Mouse (Mus musculus): ENCODE measurements around the gene Gpr155. TPM values are rescaled to one million over a fixed set of nuclear protein-coding genes. Genes with fewer than 3 reads are reported as not detected.

Gpr155 gene
- 7.6 TPM for polyA plus RNA-seq (2012; fragmentation: generic; extraction: Trizol)

DNA sequence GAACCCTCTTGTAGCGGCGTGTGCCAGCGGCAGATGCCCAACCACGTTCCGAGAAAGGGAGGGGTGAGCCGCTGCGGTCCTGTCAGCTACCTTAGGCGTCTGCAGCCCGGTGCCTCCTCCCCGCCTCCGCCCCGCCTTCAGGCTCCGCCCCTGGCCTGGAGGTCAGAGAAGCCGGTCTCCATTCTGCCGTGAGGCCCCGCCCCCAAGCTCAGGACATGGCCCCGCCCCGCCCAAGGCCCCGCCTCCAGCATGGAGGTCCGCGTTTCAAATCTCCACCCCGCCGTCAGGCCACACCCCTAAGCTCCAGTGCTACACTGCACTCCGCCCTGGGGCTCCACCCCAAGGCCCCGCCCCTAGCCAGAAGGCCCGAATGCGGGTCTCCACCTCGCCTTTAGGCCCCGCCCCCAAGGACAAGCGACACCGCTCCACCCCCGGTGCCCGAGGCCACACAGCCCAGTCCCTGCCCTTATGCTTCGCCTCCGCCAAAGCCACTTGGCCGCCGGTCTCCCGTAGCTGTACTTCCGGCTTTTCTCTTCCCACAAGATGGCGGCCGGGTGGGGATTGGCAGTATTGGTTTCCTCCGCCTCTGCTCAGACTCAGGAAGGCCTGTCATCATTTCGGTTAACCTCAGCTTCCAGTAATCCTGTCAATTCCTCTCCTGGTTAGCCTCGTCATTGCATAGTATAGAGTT is at the start of gene Gpr155:
Gene Gpr155 (minus strand): TSS at position 217 of the 691 bp plus-strand sequence.
- H3K27me3 ChIP-seq (ENCODE audit: control insufficient read depth, insufficient read depth, insufficient read length), result no peaks in the 10 kb centered on the region
- peak within 1 kb of the TSS; percentile 7 for H3ac ChIP-seq (ENCODE audit: control insufficient read depth, insufficient read length)
- no peaks in the 10 kb centered on the region for H3K79me2 ChIP-seq (ENCODE audit: control insufficient read depth, insufficient read depth)
- no peak for TF ChIP-seq CEBPB (IDR thresholded peaks at IDR 0.05; ENCODE audit: insufficient read depth, poor library complexity, severe bottlenecking)
- no peak for TF ChIP-seq SRF (IDR thresholded peaks at IDR 0.05; ENCODE audit: control insufficient read depth, insufficient read length, low read depth)
- peak; percentile 84 for TF ChIP-seq POLR2AphosphoS2 (IDR thresholded peaks at IDR 0.05; ENCODE audit: insufficient read length, low read depth)
- peak; percentile 81 for TF ChIP-seq POLR2A (IDR thresholded peaks at IDR 0.05; ENCODE audit: insufficient read length, low read depth)
- peak in 1 of 3 experiments; percentile 15 for TF ChIP-seq MYOG (IDR thresholded peaks at IDR 0.05; ENCODE audit: control insufficient read depth in 1 of 3, insufficient read depth in 1 of 3, insufficient read length in 2 of 3, low read depth in 2 of 3)
- H3K4me2 ChIP-seq (ENCODE audit: low read depth), result peak within 1 kb of the TSS; percentile 98
- H3K4me3 ChIP-seq, result peak within 1 kb of the TSS; percentile 31
- H3K36me3 ChIP-seq (ENCODE audit: control insufficient read depth, insufficient read depth), result no peaks in the 10 kb centered on the region

- Histone ChIP-seq H3K36me3 (ENCODE audit: control insufficient read depth, insufficient read depth) (peaks cover 31% of the 10 kb centered on the region), H3K79me2 (ENCODE audit: control insufficient read depth, insufficient read depth) (no peaks in the 10 kb centered on the region), H3K27me3 (ENCODE audit: control insufficient read depth, insufficient read depth, insufficient read length) (no peaks in the 10 kb centered on the region), H3K4me3 (no peak overlapping the region), H3ac (ENCODE audit: control insufficient read depth, insufficient read length) (no peak overlapping the region), H3K4me2 (ENCODE audit: low read depth) (no peak overlapping the region)
- TF ChIP-seq SRF (IDR thresholded peaks at IDR 0.05; ENCODE audit: control insufficient read depth, insufficient read length, low read depth) (no peak), REST (IDR thresholded peaks at IDR 0.05; ENCODE audit: insufficient read depth, insufficient read length) (no peak), MYOG (IDR thresholded peaks at IDR 0.05; ENCODE audit: control insufficient read depth in 1 of 3, insufficient read depth in 1 of 3, insufficient read length in 2 of 3, low read depth in 2 of 3) (no peak), TCF3 (IDR thresholded peaks at IDR 0.05; ENCODE audit: insufficient read length, low read depth) (no peak), TCF12 (IDR thresholded peaks at IDR 0.05; ENCODE audit: insufficient read depth, poor library complexity, severe bottlenecking) (no peak), POLR2A (IDR thresholded peaks at IDR 0.05; ENCODE audit: insufficient read length, low read depth) (no peak), MYOD1 (IDR thresholded peaks at IDR 0.05; ENCODE audit: control insufficient read depth in 1 of 3, insufficient read length in 2 of 3, low read depth in 2 of 3) (no peak), E2F4 (IDR thresholded peaks at IDR 0.05; ENCODE audit: insufficient read depth) (no peak), USF1 (IDR thresholded peaks at IDR 0.05; ENCODE audit: low read depth) (no peak), CEBPB (IDR thresholded peaks at IDR 0.05; ENCODE audit: insufficient read depth, poor library complexity, severe bottlenecking) (no peak), MAX (IDR thresholded peaks at IDR 0.05; ENCODE audit: low read depth) (no peak), POLR2AphosphoS2 (IDR thresholded peaks at IDR 0.05; ENCODE audit: insufficient read length, low read depth) (no peak)
Measured at GRCm38 (mm10) chr2:73435847-73436246, 49.5 kb upstream of the Gpr155 start.

GRCm38 (mm10) chr2:73431959-73432396 is 45.6 kb upstream of the Gpr155 start:
- H3K79me2 ChIP-seq (ENCODE audit: control insufficient read depth, insufficient read depth), result no peaks in the 10 kb centered on the region
- no peaks in the 10 kb centered on the region for H3K27me3 ChIP-seq (ENCODE audit: control insufficient read depth, insufficient read depth, insufficient read length)
- TF ChIP-seq TCF12 (IDR thresholded peaks at IDR 0.05; ENCODE audit: insufficient read depth, poor library complexity, severe bottlenecking), result no peak
- no peak for TF ChIP-seq E2F4 (IDR thresholded peaks at IDR 0.05; ENCODE audit: insufficient read depth)
- TF ChIP-seq MYOD1 (IDR thresholded peaks at IDR 0.05; ENCODE audit: control insufficient read depth in 1 of 3, insufficient read length in 2 of 3, low read depth in 2 of 3), result no peak
- TF ChIP-seq SRF (IDR thresholded peaks at IDR 0.05; ENCODE audit: control insufficient read depth, insufficient read length, low read depth), result no peak
- TF ChIP-seq POLR2AphosphoS2 (IDR thresholded peaks at IDR 0.05; ENCODE audit: insufficient read length, low read depth), result no peak
- TF ChIP-seq TCF3 (IDR thresholded peaks at IDR 0.05; ENCODE audit: insufficient read length, low read depth), result no peak
- TF ChIP-seq POLR2A (IDR thresholded peaks at IDR 0.05; ENCODE audit: insufficient read length, low read depth), result no peak
- H3ac ChIP-seq (ENCODE audit: control insufficient read depth, insufficient read length), result no peak overlapping the region
- no peak overlapping the region for H3K4me2 ChIP-seq (ENCODE audit: low read depth)
- H3K4me3 ChIP-seq, result no peak overlapping the region
- peaks cover 23% of the 10 kb centered on the region for H3K36me3 ChIP-seq (ENCODE audit: control insufficient read depth, insufficient read depth)

GRCm38 (mm10) chr2:73428803-73429468 is 42.6 kb upstream of the Gpr155 start:
- Histone ChIP-seq H3K4me2 (ENCODE audit: low read depth) (no peak overlapping the region), H3K36me3 (ENCODE audit: control insufficient read depth, insufficient read depth) (peaks cover 16% of the 10 kb centered on the region), H3K79me2 (ENCODE audit: control insufficient read depth, insufficient read depth) (no peaks in the 10 kb centered on the region), H3K27me3 (ENCODE audit: control insufficient read depth, insufficient read depth, insufficient read length) (no peaks in the 10 kb centered on the region), H3ac (ENCODE audit: control insufficient read depth, insufficient read length) (no peak overlapping the region), H3K4me3 (no peak overlapping the region)
- no peak for TF ChIP-seq MAX (IDR thresholded peaks at IDR 0.05; ENCODE audit: low read depth)
- TF ChIP-seq POLR2AphosphoS2 (IDR thresholded peaks at IDR 0.05; ENCODE audit: insufficient read length, low read depth), result peak; percentile 19
- no peak for TF ChIP-seq MYOG (IDR thresholded peaks at IDR 0.05; ENCODE audit: control insufficient read depth in 1 of 3, insufficient read depth in 1 of 3, insufficient read length in 2 of 3, low read depth in 2 of 3)

- no peak overlapping the region for H3K4me3 ChIP-seq
- TF ChIP-seq TCF3 (IDR thresholded peaks at IDR 0.05; ENCODE audit: insufficient read length, low read depth) (no peak), MAX (IDR thresholded peaks at IDR 0.05; ENCODE audit: low read depth) (no peak), MYOD1 (IDR thresholded peaks at IDR 0.05; ENCODE audit: control insufficient read depth in 1 of 3, insufficient read length in 2 of 3, low read depth in 2 of 3) (no peak), MYOG (IDR thresholded peaks at IDR 0.05; ENCODE audit: control insufficient read depth in 1 of 3, insufficient read depth in 1 of 3, insufficient read length in 2 of 3, low read depth in 2 of 3) (no peak), POLR2AphosphoS2 (IDR thresholded peaks at IDR 0.05; ENCODE audit: insufficient read length, low read depth) (no peak), USF1 (IDR thresholded peaks at IDR 0.05; ENCODE audit: low read depth) (no peak), CEBPB (IDR thresholded peaks at IDR 0.05; ENCODE audit: insufficient read depth, poor library complexity, severe bottlenecking) (no peak), POLR2A (IDR thresholded peaks at IDR 0.05; ENCODE audit: insufficient read length, low read depth) (no peak), TCF12 (IDR thresholded peaks at IDR 0.05; ENCODE audit: insufficient read depth, poor library complexity, severe bottlenecking) (no peak), SRF (IDR thresholded peaks at IDR 0.05; ENCODE audit: control insufficient read depth, insufficient read length, low read depth) (no peak), E2F4 (IDR thresholded peaks at IDR 0.05; ENCODE audit: insufficient read depth) (no peak), REST (IDR thresholded peaks at IDR 0.05; ENCODE audit: insufficient read depth, insufficient read length) (no peak)
- no peaks in the 10 kb centered on the region for H3K79me2 ChIP-seq (ENCODE audit: control insufficient read depth, insufficient read depth)
- no peak overlapping the region for H3K4me2 ChIP-seq (ENCODE audit: low read depth)
- H3K27me3 ChIP-seq (ENCODE audit: control insufficient read depth, insufficient read depth, insufficient read length), result no peaks in the 10 kb centered on the region
- peaks cover 6% of the 10 kb centered on the region for H3K36me3 ChIP-seq (ENCODE audit: control insufficient read depth, insufficient read depth)
- no peak overlapping the region for H3ac ChIP-seq (ENCODE audit: control insufficient read depth, insufficient read length)
Measured at GRCm38 (mm10) chr2:73427293-73427692, 40.9 kb upstream of the Gpr155 start.

Data from myocyte (in vitro differentiated cells).